Mouse (Mus musculus): ENCODE measurements at regions not wholly inside any gene's neighbourhood (a gene's known extent, or its start where the extent isn't known, plus 50 kb on each side); places are given as distances from the start of the nearest gene placed in this dataset.

GRCm38 (mm10) chr11:56925368-56925896 lies 85.8 kb upstream of the Gria1 start:
- no peak for DNase-seq (ENCODE audit: low spot score)

GRCm38 (mm10) chr11:56932766-56933165 lies 78.4 kb upstream of the Gria1 start:
- DNase-seq (ENCODE audit: low spot score) = no peak

GRCm38 (mm10) chr11:56952357-56952756 lies 58.8 kb upstream of the Gria1 start:
- no peak for DNase-seq (ENCODE audit: low spot score)

- no peak for DNase-seq (ENCODE audit: low spot score)
Observed at GRCm38 (mm10) chr11:56957824-56958223, 53.4 kb upstream of the Gria1 start.

Data from ovary, adult 18-20 months (tissue).